11 mouse cellular contexts compared by ENCODE assay signal in the genomic region with DNA sequence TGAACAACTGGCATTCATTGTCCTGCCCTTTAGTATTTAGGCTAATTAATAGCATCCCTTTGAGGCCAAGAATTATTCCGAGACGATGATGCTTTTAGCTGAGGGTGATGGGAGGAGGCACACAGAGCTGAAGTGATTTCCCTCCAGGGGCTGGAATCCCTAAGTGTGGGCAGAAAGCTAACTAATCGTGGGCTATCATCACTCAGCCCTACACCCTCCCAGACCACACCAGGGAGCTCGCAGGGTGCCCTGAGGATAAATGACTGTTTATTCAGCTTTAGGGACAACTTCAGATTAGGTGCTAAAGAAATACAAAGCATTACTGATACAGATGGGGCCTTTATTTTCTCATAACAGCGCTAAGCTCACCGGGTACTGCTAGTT.
DNase-seq lines count a peak whose midpoint lies in the region; ATAC-seq and TF ChIP-seq lines count a peak whose summit lies in the region.
"Had no signal": no experiment of that assay in that cellular context is flagged by ENCODE, and none has a peak within 500 bp of the region (broad histone marks: within the 10 kb centered on the region; RNA-seq: fewer than 3 reads in every experiment).

No protein-coding gene starts in this region.

- no peak for DNase-seq in kidney, postnatal 10 days
- DNase-seq in hindbrain, postnatal 0 days (ENCODE audit: low spot score), result no peak
- DNase-seq in thymus, postnatal 0 days (ENCODE audit: low spot score), result no peak
- DNase-seq in right cerebral cortex, postnatal 25 days, result no peak
- DNase-seq in spleen, adult 12 weeks (ENCODE audit: low spot score), result no peak
- DNase-seq: cerebellum, adult 2 months; gastrocnemius, adult 2 months; layer of hippocampus, adult 9-11 months had no signal

- TF ChIP-seq CTCF in hindbrain, postnatal 0 days (IDR thresholded peaks at IDR 0.05; ENCODE audit: low read depth), result no peak

- H3K4me3 ChIP-seq in kidney, embryonic 15.5 days (replicated peaks), result no peak overlapping the region
- H3K4me3 ChIP-seq in forebrain, embryonic 12.5 days (replicated peaks), result peak overlapping the region; percentile 20; the same call in 1 of the 2 replicates
- no peak overlapping the region for H3K4me3 ChIP-seq in hindbrain, postnatal 0 days (ENCODE audit: low read length)
- peak overlapping the region; percentile 10; the same call in 1 of the 2 replicates for H3K4me3 ChIP-seq in midbrain, embryonic 16.5 days (ENCODE audit: low read depth, low read length)
- H3K4me3 ChIP-seq: gastrocnemius, adult 2 months had no signal

- no peaks in the 10 kb centered on the region for H3K27me3 ChIP-seq in kidney, embryonic 15.5 days
- H3K27me3 ChIP-seq in forebrain, embryonic 12.5 days, result 0 out of 2 replicates have a peak, but pooled peaks cover 6% of the 10 kb centered on the region
- H3K27me3 ChIP-seq in hindbrain, postnatal 0 days (ENCODE audit: insufficient read depth, low read length), result no peaks in the 10 kb centered on the region
- H3K27me3 ChIP-seq in midbrain, embryonic 16.5 days (ENCODE audit: control insufficient read depth, insufficient read depth, low read depth, low read length), result no peaks in the 10 kb centered on the region

- peak overlapping the region; percentile 55; the same call in 1 of the 2 replicates for H3K27ac ChIP-seq in kidney, embryonic 15.5 days
- no peak overlapping the region for H3K27ac ChIP-seq in forebrain, embryonic 12.5 days
- no peak overlapping the region for H3K27ac ChIP-seq in hindbrain, postnatal 0 days
- no peak overlapping the region for H3K27ac ChIP-seq in midbrain, embryonic 16.5 days (ENCODE audit: low read length)
- H3K27ac ChIP-seq: gastrocnemius, adult 2 months had no signal

- peaks cover 11% of the 10 kb centered on the region for H3K4me1 ChIP-seq in kidney, embryonic 15.5 days
- peaks cover 14% of the 10 kb centered on the region for H3K4me1 ChIP-seq in forebrain, embryonic 12.5 days
- H3K4me1 ChIP-seq in hindbrain, postnatal 0 days (ENCODE audit: insufficient read depth, low read length), result peaks cover 5% of the 10 kb centered on the region; the same call in 1 of the 2 replicates
- H3K4me1 ChIP-seq in midbrain, embryonic 16.5 days (ENCODE audit: control insufficient read depth, insufficient read depth, low read length), result peaks cover 4% of the 10 kb centered on the region; the same call in 1 of the 2 replicates

- H3K4me2 ChIP-seq in kidney, embryonic 15.5 days, result peak overlapping the region; percentile 52
- H3K4me2 ChIP-seq in forebrain, embryonic 12.5 days, result peak overlapping the region; percentile 48
- H3K4me2 ChIP-seq in hindbrain, postnatal 0 days (ENCODE audit: low read depth, low read length), result peak overlapping the region; percentile 21
- H3K4me2 ChIP-seq in midbrain, embryonic 16.5 days (ENCODE audit: low read length), result peak overlapping the region; percentile 39

- no peaks in the 10 kb centered on the region for H3K36me3 ChIP-seq in kidney, embryonic 15.5 days
- H3K36me3 ChIP-seq in forebrain, embryonic 12.5 days (replicated peaks), result no peaks in the 10 kb centered on the region
- H3K36me3 ChIP-seq in hindbrain, postnatal 0 days (ENCODE audit: insufficient read depth, low read length), result no peaks in the 10 kb centered on the region
- H3K36me3 ChIP-seq in midbrain, embryonic 16.5 days (ENCODE audit: control insufficient read depth, insufficient read depth, low read length), result no peaks in the 10 kb centered on the region

- 0 out of 2 replicates have a peak overlapping the region, but pooled peaks have one; percentile 17 for H3K9ac ChIP-seq in kidney, embryonic 15.5 days
- no peak overlapping the region; the same call in 1 of the 2 replicates for H3K9ac ChIP-seq in forebrain, embryonic 12.5 days
- H3K9ac ChIP-seq in hindbrain, postnatal 0 days (replicated peaks; ENCODE audit: low read length), result no peak overlapping the region
- peak overlapping the region; percentile 35; the same call in 1 of the 2 replicates for H3K9ac ChIP-seq in midbrain, embryonic 16.5 days (ENCODE audit: low read depth, low read length)

- 22% methylated on average over 6 of the region's 6 CpGs for WGBS in kidney, embryonic 15.5 days
- 8% methylated on average over 6 of the region's 6 CpGs for WGBS in forebrain, embryonic 12.5 days
- WGBS in hindbrain, postnatal 0 days, result 28% methylated on average over 6 of the region's 6 CpGs
- 14% methylated on average over 6 of the region's 6 CpGs for WGBS in midbrain, embryonic 16.5 days

- no peaks in the 10 kb centered on the region for H3K9me3 ChIP-seq in kidney, embryonic 15.5 days (replicated peaks)
- no peaks in the 10 kb centered on the region for H3K9me3 ChIP-seq in forebrain, embryonic 12.5 days
- H3K9me3 ChIP-seq in hindbrain, postnatal 0 days (ENCODE audit: low read length), result no peaks in the 10 kb centered on the region
- no peaks in the 10 kb centered on the region for H3K9me3 ChIP-seq in midbrain, embryonic 16.5 days (replicated peaks; ENCODE audit: control insufficient read depth, low read length, poor library complexity, severe bottlenecking)

- ATAC-seq in kidney, embryonic 15.5 days (replicated peaks; ENCODE audit: low FRiP score), result no peak
- peak; percentile 55; the same call in 1 of the 2 replicates for ATAC-seq in forebrain, embryonic 12.5 days (ENCODE audit: low FRiP score)
- ATAC-seq in hindbrain, postnatal 0 days, result 0 out of 2 replicates have a peak, but pooled peaks have one; percentile 32
- peak; percentile 55; the same call in 1 of the 2 replicates for ATAC-seq in midbrain, embryonic 16.5 days

Comparison
In these comparisons a context has a peak if more than half of its experiments do, and no peak if none do; other contexts are left out.
1. H3K4me3 ChIP-seq: peak in forebrain, embryonic 12.5 days (single experiment) and midbrain, embryonic 16.5 days (single experiment); none in kidney, embryonic 15.5 days (single experiment) and hindbrain, postnatal 0 days (single experiment).
2. H3K9ac ChIP-seq: peak in kidney, embryonic 15.5 days (single experiment) and midbrain, embryonic 16.5 days (single experiment); none in forebrain, embryonic 12.5 days (single experiment) and hindbrain, postnatal 0 days (single experiment).
3. Peak in every context shown above with its lines, with median percentiles within 50 percentile points of each other: H3K4me2 ChIP-seq.